Mouse (Mus musculus) c-Kit-positive CD71-negative TER-119-negative erythroid progenitor cells, embryonic 14.5 days (primary cell): Measurements from ENCODE around the gene Gli2.

Source experiments
- DNase-seq: peaks from one replicate; pipeline ENCODE4 v3.0.0-alpha.2; 2013; ENCODE audit warnings: low read depth

Gli2 gene

DNA sequence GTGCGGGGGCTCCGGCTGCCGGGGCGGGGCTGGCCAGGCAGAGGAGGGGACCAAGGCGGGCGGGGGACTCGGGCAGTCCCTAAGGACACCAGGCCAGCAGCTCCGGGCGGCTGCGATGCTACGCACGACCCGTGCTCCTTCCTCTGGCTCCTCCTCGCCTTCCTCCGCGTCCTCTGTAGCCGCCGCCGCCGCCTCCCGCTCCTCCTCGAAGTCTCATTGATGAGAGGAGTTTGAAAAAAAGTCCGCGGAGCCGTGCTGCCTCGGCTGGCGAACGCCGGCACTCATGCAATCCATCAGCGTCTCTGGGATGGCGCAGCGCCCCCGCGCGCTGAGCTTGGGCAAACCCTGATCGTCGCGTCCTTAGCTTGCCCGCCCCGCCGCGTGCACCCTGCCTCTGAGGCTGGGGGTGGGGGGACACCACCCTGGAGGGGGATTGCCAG is at the start of gene Gli2:
Gene Gli2 (minus strand): TSS at position 218 of the 440 bp plus-strand sequence.
- DNase-seq: peak; percentile 67

DNA sequence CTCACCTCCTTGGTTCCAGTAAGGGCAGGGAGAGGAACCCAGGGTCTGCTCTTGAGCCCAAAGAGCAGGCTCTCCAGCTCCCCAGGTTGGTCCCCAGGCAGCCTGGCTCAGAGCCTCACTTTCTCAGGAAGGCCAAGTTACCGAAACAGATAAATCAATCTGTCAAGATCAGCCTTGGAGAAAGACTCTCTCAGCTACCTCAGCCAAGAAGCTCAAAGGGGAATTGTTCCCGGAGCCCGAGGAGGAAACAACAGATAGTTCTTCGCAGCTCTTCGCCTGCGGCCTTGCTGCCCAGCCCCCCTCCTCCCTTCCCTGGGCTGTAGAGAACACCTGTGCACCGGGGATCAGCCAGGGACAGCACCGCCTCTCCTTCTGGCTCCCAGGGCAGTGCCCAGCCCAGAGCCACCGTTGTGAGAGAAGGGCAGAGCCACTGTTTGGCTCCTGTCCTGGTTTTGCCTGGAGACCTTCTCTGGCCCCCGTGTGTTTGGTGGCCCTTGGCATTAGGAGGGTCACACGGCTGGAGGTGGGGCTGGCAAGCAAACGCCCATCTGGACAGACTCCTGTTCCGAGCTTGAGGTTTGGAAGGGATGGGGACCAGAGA is 44.6 kb upstream of the Gli2 start:
- DNase-seq: no peak

DNA sequence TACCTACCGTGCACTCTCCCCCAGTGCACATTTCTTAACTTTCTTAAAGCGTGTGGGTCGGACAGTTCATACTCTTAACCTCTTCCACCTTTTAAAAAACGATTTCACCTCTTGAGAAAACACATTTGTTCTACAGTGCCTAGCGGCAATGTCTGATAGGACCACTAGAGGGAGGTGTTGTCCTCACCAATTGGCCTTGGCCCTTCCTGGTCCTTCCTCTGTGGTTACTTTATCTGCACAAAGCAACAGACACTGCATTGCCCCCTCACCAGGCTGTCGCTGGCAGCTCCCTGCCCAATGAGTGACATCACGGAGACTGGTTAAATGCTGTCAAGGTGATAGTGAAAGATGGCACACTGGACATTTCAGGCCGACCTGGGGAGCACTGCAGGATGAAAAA is 40.3 kb upstream of the Gli2 start:
- peak; percentile 43 for DNase-seq

DNA sequence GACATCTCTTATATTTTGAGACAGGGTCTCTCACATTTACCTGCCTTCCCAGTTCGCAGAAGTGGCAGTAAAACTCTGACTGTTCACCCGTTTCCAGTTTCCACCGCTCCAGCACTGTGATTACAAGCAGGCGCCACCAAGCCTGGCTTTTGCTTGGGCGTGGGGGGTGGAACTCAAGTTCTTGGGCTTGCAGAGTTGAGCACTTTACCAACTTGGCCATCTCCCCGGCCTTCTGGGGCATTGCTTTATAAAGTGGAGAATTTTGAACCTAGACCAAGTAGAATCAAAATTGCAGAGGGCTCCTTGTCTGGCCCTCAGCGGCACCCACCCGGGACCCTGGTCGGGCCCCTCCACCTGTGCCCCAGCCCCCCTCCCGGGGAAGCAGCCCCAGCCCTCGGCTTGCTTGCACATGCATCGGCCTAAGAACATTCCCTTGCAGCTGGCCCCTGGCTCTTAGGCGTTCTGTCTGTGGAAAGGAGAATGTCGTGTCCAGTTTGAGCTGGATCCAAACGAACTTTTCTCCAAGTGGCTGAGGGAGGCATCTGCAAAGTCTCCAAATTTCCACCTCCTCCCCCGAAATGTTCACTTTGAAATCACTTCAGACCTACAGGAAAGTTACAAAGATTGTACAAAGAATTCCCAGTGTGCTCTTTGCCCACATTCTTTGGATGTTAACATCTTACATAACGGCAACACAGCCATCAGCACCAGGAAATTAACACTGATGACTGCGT is 36.6 kb upstream of the Gli2 start:
- no peak for DNase-seq

DNA sequence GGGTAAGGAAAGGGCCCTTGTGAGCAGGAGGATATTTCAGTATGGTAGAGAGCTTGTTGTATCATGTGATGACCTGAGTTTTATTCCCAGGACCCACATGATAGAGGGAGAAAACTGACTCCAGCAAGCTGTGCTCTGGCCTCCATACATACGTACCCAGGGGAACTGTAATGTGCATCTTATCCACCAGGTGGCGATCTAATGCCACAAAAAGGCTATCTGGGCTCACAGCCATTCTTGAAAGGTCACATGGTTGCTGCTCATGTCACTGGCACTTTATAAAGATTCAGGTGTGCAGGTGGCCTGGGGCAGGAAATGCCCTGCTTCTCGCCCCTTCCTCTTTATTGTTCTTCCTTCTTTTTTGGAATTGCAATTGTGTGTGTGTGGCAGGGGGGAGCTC is 34.1 kb upstream of the Gli2 start:
- DNase-seq: peak; percentile 71

DNA sequence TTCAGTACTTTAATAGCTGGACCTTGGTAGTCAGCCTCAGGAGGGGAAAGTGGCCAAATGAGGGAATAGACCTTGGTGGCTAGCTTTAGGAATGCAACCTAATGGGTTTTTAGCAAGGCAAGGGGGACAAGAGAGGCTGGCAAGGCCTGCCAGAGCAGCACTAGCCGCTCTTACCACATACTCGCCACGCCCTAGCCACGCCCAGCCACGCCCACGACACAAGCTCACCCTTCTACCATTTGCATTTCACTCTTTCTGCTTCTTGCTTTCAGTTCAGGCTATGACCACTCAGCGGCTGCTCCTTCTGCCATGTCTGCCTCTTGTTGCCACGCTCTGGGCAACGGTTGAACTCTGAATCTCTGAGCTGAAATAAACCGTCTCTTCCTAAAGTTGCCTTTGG is 32.4 kb upstream of the Gli2 start:
- DNase-seq: no peak

DNA sequence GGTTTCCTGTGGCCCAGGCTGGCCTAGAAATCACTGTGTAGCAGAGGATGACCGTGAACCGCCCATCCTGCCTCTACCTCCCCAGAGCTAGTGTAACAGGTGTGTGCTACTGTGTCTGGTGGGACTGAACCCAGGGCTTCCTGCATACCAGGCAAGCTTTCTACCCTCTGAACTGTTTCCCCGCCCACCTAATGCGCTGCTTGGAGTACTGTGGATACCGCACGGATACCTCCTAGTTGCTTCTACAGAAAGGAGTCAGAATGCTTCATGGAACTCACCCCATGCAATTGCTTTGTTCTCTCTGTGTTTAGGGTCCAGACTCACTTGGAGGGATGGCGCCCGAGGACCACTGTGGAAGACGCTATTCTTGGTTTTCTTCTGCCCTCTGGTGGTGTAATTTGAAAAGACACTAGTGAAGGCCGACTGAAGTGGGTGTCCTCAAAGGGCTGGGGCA is 30.1 kb upstream of the Gli2 start:
- DNase-seq: peak; percentile 47

DNA sequence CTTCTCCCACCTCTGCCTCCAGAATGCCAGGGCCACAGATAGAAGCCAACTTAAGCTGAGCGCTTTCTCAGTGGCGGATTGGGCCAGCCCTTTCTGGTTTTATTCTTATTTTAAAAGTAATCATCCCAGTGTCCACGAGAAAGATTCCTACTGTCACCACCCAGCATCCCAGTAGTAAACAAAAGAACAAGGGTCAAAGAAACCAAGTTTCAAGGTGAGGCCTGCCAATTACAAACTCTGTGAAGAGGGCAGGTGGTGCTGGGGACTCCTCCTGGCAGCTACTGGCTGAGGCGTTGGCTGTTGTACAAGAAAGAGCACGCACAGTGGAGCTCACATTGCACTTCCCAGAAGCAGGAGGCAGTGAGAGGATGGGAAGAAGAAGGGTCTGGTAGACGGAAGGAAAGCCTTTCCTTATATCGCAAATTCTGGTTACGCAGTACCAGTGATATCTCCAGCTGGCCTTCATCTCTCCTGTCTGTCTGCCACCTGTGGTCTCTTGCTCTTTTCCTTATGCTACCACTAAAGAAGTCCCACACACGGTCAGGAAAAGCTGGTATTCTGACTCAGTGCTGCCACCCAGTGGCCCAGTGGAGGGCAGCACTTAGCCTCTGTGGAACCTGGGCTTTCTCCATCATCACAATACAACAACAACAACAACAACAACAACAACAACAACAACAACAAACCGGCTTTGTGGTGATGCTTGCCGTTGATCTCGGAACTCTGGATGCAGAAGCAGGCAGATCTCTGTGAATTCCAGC is 29.0 kb upstream of the Gli2 start:
- DNase-seq: no peak

DNA sequence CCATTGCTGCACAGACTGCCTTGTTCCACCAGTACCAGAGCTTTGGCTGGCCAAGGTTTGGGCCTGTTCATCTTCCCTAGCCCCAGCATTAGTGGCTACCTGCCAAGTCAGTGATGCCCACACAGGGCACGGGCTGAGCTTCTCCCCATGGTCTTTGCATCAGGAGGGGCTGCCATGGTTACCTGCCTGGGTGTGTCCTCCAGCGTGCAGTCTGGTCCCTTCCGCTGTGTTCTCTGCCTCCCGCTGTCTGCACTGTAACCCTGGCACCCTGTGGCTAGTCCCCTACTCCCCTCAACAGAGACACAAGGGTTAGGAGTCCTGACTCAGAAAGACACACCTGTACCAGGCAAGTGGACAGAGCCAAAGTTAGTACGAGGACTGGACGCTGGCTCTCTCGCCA is 24.5 kb upstream of the Gli2 start:
- no peak for DNase-seq

DNA sequence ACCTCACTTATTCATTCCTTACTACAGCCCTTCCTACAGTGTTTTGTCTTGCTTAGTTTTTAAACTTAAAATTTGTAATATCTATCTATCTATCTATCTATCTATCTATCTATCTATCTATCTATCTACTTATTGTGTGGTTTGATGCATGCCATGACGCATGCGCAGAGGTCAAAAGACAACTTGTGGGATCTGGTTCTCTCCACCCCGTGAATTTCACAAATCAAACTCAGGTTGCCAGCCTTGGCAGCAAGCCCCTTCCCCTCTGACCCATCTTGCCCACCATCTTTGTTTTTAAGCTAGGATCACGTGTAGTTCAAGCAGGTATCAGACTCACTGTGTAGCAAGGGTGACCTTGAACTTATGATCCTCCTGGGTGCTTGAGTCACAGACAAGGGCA is 22.9 kb upstream of the Gli2 start:
- no peak for DNase-seq

DNA sequence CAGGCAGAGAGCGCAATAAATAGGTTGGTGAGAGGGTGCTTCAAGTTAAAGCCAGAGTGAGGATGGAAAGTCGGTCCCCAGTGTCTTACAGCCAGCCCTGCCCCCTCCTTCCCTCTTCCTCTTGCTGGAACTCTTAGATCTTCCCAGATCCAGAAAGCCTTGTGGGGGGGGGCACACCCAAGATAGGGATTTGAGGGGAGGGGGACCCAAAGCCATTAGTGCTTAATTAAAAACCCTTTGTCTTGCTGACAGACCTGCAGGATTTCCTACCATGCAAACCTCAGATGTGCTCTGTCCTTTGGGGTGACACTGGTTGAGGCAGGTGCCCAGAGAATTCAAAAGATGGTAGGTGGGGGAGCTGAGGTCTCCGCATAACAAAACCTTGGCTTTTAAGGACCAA is 22.5 kb upstream of the Gli2 start:
- DNase-seq: no peak

DNA sequence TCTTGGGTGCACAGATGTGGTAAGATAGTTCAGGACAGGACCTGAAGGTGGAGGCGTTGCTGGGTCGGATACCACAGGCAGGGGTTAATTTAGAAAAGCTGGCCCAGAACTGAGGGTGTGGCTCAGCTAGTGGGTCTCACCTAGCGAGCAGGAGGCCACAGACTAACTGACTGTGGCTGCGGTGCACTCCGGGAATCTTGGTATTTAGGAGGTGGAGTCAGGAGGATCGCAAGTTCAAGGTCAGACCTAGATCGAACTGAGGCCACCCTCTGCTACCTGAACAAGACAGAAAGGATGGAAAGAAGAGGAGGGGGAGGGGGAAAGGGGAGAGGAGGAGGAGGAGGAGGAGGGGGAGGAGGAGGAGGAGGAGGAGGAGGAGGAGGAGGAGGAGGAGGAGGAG is 22.1 kb upstream of the Gli2 start:
- DNase-seq: no peak

DNA sequence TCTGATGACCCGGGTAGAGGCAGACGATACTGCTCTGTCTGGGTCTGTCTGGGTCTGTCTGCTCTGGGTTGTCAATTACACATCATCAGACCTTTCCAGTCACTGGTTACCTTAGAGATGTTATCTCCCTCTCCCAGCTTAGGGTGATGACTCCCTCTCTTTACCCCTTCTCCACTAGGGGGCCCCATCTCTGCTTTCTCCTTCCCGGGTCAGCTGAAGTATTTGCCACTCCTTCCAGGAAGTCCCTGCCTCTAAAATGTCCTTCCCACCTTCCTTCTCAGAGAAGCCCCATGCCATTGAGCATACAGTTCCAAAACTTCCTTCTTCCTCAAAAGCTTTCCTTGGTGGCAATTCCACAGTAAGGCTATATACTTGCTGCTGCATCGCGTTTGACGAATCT is 21.5 kb upstream of the Gli2 start:
- no peak for DNase-seq

DNA sequence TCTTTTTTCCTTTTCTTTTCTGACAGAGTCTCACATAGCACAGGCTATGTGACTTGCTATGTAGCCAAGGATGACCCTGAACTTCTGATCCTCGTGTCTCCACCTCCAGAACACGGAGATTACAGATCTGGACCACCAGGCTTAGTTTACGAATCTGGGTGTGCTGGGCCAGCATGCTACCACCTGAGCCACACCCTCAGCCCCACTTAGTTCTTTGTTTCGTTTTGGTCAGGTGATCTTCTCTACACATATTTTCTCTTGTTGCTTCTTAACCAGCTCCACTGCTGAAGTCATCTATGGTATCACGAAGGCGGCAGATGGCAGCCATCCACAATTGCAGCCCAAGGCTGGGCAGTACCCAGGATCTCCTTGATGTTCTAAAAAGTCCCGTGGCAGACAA is 20.5 kb upstream of the Gli2 start:
- DNase-seq: no peak

DNA sequence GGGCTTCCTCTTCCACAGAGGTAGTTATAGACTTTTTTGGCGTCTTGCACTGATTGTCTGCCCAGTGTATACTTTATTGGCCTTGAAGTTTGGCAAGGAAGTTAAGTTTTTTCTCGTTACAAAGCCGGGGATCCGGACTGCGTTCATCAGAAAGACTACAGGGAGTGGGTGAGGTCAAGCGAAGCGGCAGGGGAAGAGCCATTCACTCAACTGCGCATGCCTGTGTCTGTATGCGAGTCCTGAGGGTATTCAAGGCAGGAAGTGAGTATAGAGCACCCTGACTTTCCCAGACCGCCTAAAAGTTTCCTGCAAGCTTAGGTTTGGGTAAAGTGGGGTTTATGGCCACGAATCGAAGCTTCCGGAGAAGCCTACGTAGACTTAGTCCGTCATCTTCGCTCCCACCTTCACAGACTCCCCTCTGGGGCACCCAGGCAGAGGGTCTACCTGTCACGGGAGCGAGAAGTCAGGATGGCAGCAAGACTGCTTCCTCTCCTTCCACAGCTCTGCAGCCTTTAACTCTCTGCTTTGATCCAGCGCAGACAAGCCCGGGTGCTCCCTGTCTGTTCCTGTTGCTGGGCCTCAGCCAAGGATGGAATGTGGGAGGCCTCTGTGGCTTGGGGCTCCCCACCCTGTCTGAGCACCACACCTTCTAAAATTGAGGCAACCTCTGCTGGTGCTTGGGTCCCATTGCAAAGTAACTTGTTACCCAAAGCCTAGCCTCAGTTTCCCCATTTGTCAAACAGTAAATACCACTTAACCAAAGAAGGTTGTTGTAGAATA is 11.7 kb upstream of the Gli2 start:
- DNase-seq: no peak

DNA sequence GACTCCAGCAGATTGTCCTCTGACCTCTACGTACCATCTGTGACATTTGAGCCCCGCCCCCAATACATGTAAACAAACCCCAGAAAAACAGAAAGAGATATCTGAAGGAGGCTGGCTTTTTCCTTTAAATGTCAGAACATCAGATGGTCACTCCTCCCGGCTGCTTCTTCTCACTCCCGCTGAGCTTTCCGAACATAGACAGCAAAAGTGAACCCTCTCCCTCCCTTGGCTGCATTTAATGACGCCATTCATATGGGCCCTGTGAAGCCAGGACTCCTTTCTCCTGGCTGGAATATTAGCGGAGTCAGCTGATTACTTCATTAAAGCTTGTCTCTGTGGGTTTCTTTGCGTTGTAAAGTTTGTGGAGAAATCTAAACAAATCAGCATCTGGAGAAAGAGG is 3.1 kb upstream of the Gli2 start:
- DNase-seq: no peak

DNA sequence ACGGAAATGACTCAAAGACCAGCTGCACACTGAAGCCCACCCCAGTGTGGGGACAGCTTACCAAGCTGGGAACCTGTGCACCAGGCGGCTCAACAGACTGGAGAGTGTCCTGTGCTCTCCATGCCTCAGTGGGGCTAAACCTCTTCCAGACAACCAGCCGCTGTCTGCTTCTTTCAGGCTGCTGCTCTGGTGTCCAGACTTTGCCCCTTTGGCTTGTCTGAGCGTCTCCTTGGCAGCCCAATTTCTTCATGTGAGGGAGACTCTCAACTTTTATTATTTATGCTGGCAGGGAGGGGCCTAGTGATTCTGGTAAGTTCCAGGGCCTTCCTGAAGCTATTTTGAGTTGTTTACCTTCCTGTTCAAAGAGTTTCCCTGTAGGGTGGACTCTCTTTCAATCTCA is 2.4 kb upstream of the Gli2 start:
- no peak for DNase-seq

DNA sequence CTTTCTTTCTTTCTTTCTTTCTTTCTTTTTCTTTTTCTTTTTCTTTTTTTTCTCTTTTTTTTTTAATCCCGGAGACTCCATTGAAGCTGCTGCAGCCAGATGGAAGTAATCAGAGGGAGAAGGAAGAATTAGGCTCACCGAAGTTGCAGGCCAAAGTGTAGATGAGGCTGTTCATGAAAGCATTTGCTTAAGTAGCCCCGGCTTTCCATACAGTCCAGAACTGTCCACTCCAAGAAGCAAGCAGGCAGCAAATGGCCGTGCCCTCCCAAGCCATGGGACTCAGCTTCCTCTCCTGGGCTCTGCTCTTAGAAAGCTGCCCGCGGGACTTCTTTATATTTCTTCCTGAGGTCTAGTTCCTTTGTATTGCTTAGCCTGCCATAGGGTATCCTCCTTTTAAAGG is 1.0 kb upstream of the Gli2 start:
- DNase-seq: no peak

DNA sequence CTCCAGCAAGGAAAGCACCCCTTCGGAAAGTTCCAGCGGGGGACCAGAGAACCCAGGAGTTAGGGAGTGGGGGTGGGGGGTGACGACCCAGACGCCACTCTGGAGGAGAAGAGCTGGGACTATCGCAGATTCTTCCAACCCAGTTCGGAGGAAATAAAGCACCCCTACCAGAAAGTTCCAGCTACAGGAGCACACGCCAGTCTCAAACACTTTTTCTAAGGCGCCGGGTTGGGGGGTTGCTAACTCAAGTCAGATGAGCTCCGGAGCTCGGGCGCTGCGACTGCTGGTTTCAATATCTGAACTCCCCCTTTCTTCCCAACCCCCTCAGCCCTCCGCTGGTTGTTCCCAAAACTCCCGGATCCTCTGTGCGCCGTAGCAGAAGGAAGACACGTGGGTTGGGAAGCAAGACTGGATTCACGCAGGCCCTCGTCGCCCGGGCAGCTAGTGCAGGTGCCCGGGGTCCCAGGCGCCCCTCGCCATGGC is 494 bp upstream of the Gli2 start:
- DNase-seq: no peak

DNA sequence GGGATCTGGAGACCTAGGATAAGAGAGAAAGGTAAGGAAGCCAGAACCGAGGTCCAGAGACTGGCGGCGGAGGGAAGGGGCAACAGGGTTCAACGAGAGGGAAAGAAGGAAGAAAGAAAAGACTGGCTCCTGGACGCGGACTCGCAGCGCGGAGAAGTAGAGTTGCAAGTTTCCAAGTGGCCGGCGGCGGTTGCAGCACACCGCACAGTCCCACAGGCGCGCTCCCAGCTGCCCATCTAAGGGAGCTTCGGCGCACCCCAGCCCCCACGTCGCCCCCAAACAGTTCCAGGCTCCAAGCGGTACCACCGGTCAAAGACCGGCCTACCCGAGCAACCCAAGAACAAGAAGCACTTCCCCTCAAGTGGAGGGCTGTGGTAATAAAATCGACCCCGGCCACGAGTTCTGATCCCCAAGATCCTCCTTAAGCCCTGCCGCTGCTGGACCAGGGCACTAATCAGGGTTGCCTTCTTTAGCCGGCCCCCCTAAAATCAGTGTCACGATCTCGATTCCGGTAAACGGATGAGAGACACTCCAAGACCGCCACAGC is 715 bp downstream of the Gli2 start:
- DNase-seq: no peak

DNA sequence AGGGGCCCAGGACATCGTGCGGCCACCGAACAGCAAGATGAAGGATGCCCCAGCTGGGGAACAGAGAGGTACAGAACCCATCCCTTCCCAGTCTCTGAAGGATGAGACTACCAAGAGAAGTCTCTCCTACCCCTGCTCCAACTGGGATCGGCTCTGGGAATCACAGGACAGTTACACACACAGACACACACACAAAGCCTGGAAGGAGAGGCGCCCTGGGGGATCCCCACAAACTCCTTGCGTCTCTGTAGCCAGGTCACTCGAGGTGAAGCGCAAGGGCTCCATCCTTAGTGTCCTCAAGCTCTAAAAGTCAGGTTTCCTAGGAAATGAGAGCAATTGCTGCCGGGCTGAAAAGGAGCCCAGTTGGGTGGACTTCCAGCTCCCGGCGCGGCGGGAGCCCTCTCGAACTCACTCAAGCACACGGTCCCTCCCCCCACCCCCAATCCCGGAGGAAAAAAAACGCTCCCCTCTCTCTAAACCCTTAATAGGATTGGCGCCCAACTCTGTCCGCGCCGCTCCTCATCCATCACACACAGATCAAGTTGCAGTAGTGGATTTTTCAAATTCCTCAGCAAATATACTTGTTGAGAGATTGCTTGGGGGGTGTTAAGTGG is 1.4 kb downstream of the Gli2 start:
- no peak for DNase-seq
